Mouse (Mus musculus) bone marrow, adult 2 months (tissue): ENCODE measurements at regions not wholly inside any gene's neighbourhood (a gene's known extent, or its start where the extent isn't known, plus 50 kb on each side); places are given as distances from the start of the nearest gene placed in this dataset.

Experiments used
- H3K27ac ChIP-seq: fragments of 200-500 bp; 2 replicates; pipeline ENCODE4 v1.5.1; 2012; ENCODE audit warnings: low read depth, mild to moderate bottlenecking, control low read depth, inconsistent platforms, low read length; ENCODE audit not compliant: control insufficient read depth, poor library complexity, insufficient read depth
- H3K4me1 ChIP-seq: fragments of 200-500 bp; 2 replicates; pipeline ENCODE4 v1.6.1; 2011; ENCODE audit warnings: low read length; ENCODE audit not compliant: control insufficient read depth, insufficient read depth
- H3K4me3 ChIP-seq: fragments of 200-500 bp; replicated peaks from 2 replicates; pipeline ENCODE3; 2011; ENCODE audit warnings: mild to moderate bottlenecking, low read depth, low read length, control low read depth; ENCODE audit not compliant: control insufficient read depth
- CTCF ChIP-seq: fragments of 200-500 bp; IDR thresholded peaks from 2 replicates; pipeline ENCODE4 v1.5.1; 2011; ENCODE audit warnings: low read length, control low read depth; ENCODE audit not compliant: control insufficient read depth, insufficient read depth
- POLR2A ChIP-seq: fragments of 200-500 bp; IDR thresholded peaks from 2 replicates; pipeline ENCODE4 v1.6.1; 2011; ENCODE audit warnings: low read depth, mild to moderate bottlenecking, control low read depth, low read length, borderline replicate concordance; ENCODE audit not compliant: control insufficient read depth
- WGBS: fragments of 180-500 bp; shearing (Covaris S2); methylation state at CpG from one replicate; pipeline ENCODE4 v1.1.7; 2018; 5-methylcytosine and 5-hydroxymethylcytosine counted together

- TF ChIP-seq CTCF (no peak), POLR2A (no peak)
- H3K4me3 ChIP-seq, result no peak overlapping the region
These were observed 296.3 kb upstream of the Gm4791 start for GRCm38 (mm10) chr9:46702053-46702900.

GRCm38 (mm10) chr9:46696171-46696570 is 302.4 kb upstream of the Gm4791 start:
- Histone ChIP-seq H3K27ac (no peak overlapping the region), H3K4me3 (no peak overlapping the region), H3K4me1 (no peaks in the 10 kb centered on the region)
- no peak for TF ChIP-seq CTCF
- TF ChIP-seq POLR2A, result no peak
- WGBS, result 50% methylated on average over 2 of the region's 2 CpGs

More at GRCm38 (mm10) chr9:46702053-46702900, 296.3 kb upstream of the Gm4791 start:
- Histone ChIP-seq H3K4me1 (no peaks in the 10 kb centered on the region), H3K27ac (no peak overlapping the region)
- 34% methylated on average over 16 of the region's 16 CpGs for WGBS

- WGBS, result 63% methylated on average over 5 of the region's 5 CpGs
- Histone ChIP-seq H3K4me3 (no peak overlapping the region), H3K4me1 (no peaks in the 10 kb centered on the region), H3K27ac (no peak overlapping the region)
- TF ChIP-seq POLR2A (no peak), CTCF (no peak)
These were observed 309.2 kb upstream of the Gm4791 start for GRCm38 (mm10) chr9:46689331-46689730.

- no peak for TF ChIP-seq POLR2A
- TF ChIP-seq CTCF, result no peak
- H3K27ac ChIP-seq, result no peak overlapping the region
- 80% methylated on average over 15 of the region's 15 CpGs for WGBS
- H3K4me3 ChIP-seq, result no peak overlapping the region
- H3K4me1 ChIP-seq, result no peaks in the 10 kb centered on the region
These were observed 314.3 kb upstream of the Gm4791 start for GRCm38 (mm10) chr9:46684113-46684850.

- Histone ChIP-seq H3K27ac (no peak overlapping the region), H3K4me1 (no peaks in the 10 kb centered on the region), H3K4me3 (no peak overlapping the region)
- WGBS, result 22% methylated on average over 3 of the region's 3 CpGs
- TF ChIP-seq POLR2A, result no peak
- no peak for TF ChIP-seq CTCF
These were observed 326.5 kb upstream of the Gm4791 start for GRCm38 (mm10) chr9:46672050-46672449.

GRCm38 (mm10) chr9:46654422-46654821 is 334.6 kb upstream of the 4931429L15Rik start:
- no peak for TF ChIP-seq CTCF

GRCm38 (mm10) chr9:46647238-46647922 is 327.6 kb upstream of the 4931429L15Rik start:
- TF ChIP-seq CTCF (no peak), POLR2A (no peak)
- WGBS, result 71% methylated on average over 9 of the region's 9 CpGs
- Histone ChIP-seq H3K4me3 (no peak overlapping the region), H3K27ac (no peak overlapping the region), H3K4me1 (no peaks in the 10 kb centered on the region)

More at GRCm38 (mm10) chr9:46654422-46654821, 334.6 kb upstream of the 4931429L15Rik start:
- Histone ChIP-seq H3K4me1 (no peaks in the 10 kb centered on the region), H3K27ac (no peak overlapping the region), H3K4me3 (no peak overlapping the region)
- WGBS, result 78% methylated on average over 8 of the region's 8 CpGs

- 74% methylated on average over 7 of the region's 7 CpGs for WGBS
- no peak for TF ChIP-seq POLR2A
- no peak for TF ChIP-seq CTCF
- H3K4me1 ChIP-seq, result no peaks in the 10 kb centered on the region
These were observed 325.7 kb upstream of the 4931429L15Rik start for GRCm38 (mm10) chr9:46645469-46645884.

More at GRCm38 (mm10) chr9:46645469-46645884, 325.7 kb upstream of the 4931429L15Rik start:
- no peak overlapping the region for H3K4me3 ChIP-seq
- no peak overlapping the region for H3K27ac ChIP-seq
